Comparison of ENCODE assay signal across 8 mouse cellular contexts in genomic region chr19:60144336-60144989, GRCm38 (mm10).
DNase-seq lines count a peak whose midpoint lies in the region; ATAC-seq lines count a peak whose summit lies in the region.

No protein-coding gene starts in this region.

- no peak overlapping the region for H3K9ac ChIP-seq in intestine, embryonic 16.5 days (ENCODE audit: low read depth, low read length)

- peaks cover 46% of the 10 kb centered on the region for H3K4me1 ChIP-seq in embryonic facial prominence, embryonic 10.5 days
- H3K4me1 ChIP-seq in intestine, embryonic 16.5 days (ENCODE audit: control insufficient read depth, insufficient read depth, low read length) = 0 out of 2 replicates have a peak, but pooled peaks cover 3% of the 10 kb centered on the region
- peaks cover 22% of the 10 kb centered on the region for H3K4me1 ChIP-seq in midbrain, embryonic 10.5 days

- peaks cover 75% of the 10 kb centered on the region for H3K27me3 ChIP-seq in embryonic facial prominence, embryonic 10.5 days (replicated peaks; ENCODE audit: low read depth, poor library complexity, severe bottlenecking)
- H3K27me3 ChIP-seq in intestine, embryonic 16.5 days (replicated peaks; ENCODE audit: control insufficient read depth, insufficient read depth, low read length) = peaks cover 14% of the 10 kb centered on the region; the same call in 1 of the 2 replicates
- H3K27me3 ChIP-seq in midbrain, embryonic 10.5 days (ENCODE audit: low read depth, poor library complexity, severe bottlenecking) = peaks cover 87% of the 10 kb centered on the region

- H3K9me3 ChIP-seq in embryonic facial prominence, embryonic 10.5 days = no peaks in the 10 kb centered on the region
- H3K9me3 ChIP-seq in intestine, embryonic 16.5 days (ENCODE audit: control insufficient read depth, low read length) = no peaks in the 10 kb centered on the region
- no peaks in the 10 kb centered on the region for H3K9me3 ChIP-seq in midbrain, embryonic 10.5 days (replicated peaks)

- intact Hi-C loops in left cerebral cortex, postnatal 25 days (cut with DNase I) = loop anchor here (1.0 to 10.0 kb wide), 4 partner anchors 202 to 730 kb away; partner anchors contain the start of gene Rab11fip2

- peak overlapping the region; percentile 51 for H3K4me3 ChIP-seq in embryonic facial prominence, embryonic 10.5 days
- H3K4me3 ChIP-seq in intestine, embryonic 16.5 days (ENCODE audit: low read length) = peak overlapping the region; percentile 32
- peak overlapping the region; percentile 44 for H3K4me3 ChIP-seq in midbrain, embryonic 10.5 days

- H3K4me2 ChIP-seq in intestine, embryonic 16.5 days (ENCODE audit: low read depth, low read length) = peak overlapping the region; percentile 59

- H3K27ac ChIP-seq in embryonic facial prominence, embryonic 10.5 days (replicated peaks) = peak overlapping the region; percentile 19
- H3K27ac ChIP-seq in intestine, embryonic 16.5 days (ENCODE audit: low read length) = no peak overlapping the region
- no peak overlapping the region for H3K27ac ChIP-seq in midbrain, embryonic 10.5 days (replicated peaks)

- 8% methylated on average over 20 of the region's 20 CpGs for WGBS in embryonic facial prominence, embryonic 10.5 days
- WGBS in intestine, embryonic 16.5 days = 9% methylated on average over 20 of the region's 20 CpGs
- 9% methylated on average over 20 of the region's 20 CpGs for WGBS in midbrain, embryonic 10.5 days

- DNase-seq in adrenal gland, postnatal 14 days = peak; percentile 88
- peak; percentile 88 for DNase-seq in embryonic facial prominence, embryonic 10.5 days (ENCODE audit: low spot score)
- peak; percentile 24 for DNase-seq in gonadal fat pad, adult 2 months (ENCODE audit: low read depth)
- DNase-seq in left cerebral cortex, postnatal 25 days (ENCODE audit: low spot score in 2 of 2) = peak; percentile 75 to 83
- peak; percentile 87 for DNase-seq in midbrain, embryonic 10.5 days (ENCODE audit: low spot score)
- DNase-seq in right cerebral cortex, postnatal 4 days = peak; percentile 83
- peak; percentile 69 for DNase-seq in yolk sac, embryonic 10.5 days (ENCODE audit: low spot score)

- ATAC-seq in intestine, embryonic 16.5 days = peak; percentile 64; the same call in 1 of the 2 replicates

- H3K36me3 ChIP-seq in embryonic facial prominence, embryonic 10.5 days (replicated peaks) = no peaks in the 10 kb centered on the region
- no peaks in the 10 kb centered on the region for H3K36me3 ChIP-seq in intestine, embryonic 16.5 days (ENCODE audit: control insufficient read depth, insufficient read depth, low read length)
- no peaks in the 10 kb centered on the region for H3K36me3 ChIP-seq in midbrain, embryonic 10.5 days

Comparison
In these comparisons a context has a peak if more than half of its experiments do, and no peak if none do; other contexts are left out.
1. DNase-seq: peak in every context shown above with its lines; median percentile 88 in adrenal gland, postnatal 14 days; 88 in embryonic facial prominence, embryonic 10.5 days; 87 in midbrain, embryonic 10.5 days; 83 in right cerebral cortex, postnatal 4 days; 79 in left cerebral cortex, postnatal 25 days; 69 in yolk sac, embryonic 10.5 days; 24 in gonadal fat pad, adult 2 months.